Mouse (Mus musculus): ENCODE measurements around the gene Gsk3a.

Gsk3a gene

GRCm38 (mm10) chr7:25219756-25220456 lies 17.7 kb downstream of the Gsk3a start:
- DNase-seq, result peak; percentile 98

DNA sequence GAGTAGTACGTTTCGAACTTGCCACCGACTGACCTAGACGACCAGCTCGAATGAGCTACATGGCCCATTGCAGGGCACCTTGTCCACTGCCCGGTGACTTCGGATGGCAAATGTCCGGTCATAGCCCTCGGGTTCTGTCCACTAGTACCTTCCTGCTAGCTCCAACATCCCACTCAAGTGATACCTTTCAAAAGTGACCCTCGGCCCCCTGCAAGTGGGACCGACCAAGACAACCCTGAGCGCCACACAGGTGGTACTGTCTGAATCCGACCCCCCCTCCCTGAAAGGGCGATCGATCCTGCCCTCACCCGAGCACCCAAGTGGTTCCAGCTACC lies 18.3 kb downstream of the Gsk3a start:
- DNase-seq, result no peak

GRCm38 (mm10) chr7:25218705-25219415 lies 18.8 kb downstream of the Gsk3a start:
- peak; percentile 78 for DNase-seq

- DNase-seq, result peak; percentile 63
Observed at GRCm38 (mm10) chr7:25217653-25218395, 19.8 kb downstream of the Gsk3a start.

DNA sequence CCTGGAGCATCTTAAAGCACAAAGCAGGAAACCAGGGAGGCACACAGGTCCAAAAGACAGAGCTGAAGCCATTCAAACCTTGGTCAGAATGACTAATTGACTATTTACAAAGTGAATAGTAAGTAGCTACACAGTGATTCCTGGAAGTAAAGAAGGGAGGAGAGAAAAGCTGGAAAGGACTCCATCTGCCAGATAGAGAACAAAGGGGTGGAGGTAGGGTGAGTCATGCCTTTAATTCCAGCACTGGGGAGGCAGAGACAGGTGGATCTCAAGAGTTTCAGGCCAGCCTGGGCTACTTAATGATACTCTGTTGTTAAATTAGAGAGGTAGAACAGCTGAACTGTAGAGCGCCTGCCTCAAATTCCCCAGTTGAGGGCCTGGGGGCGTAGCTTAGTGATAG lies 23.5 kb downstream of the Gsk3a start:
- no peak for DNase-seq

DNA sequence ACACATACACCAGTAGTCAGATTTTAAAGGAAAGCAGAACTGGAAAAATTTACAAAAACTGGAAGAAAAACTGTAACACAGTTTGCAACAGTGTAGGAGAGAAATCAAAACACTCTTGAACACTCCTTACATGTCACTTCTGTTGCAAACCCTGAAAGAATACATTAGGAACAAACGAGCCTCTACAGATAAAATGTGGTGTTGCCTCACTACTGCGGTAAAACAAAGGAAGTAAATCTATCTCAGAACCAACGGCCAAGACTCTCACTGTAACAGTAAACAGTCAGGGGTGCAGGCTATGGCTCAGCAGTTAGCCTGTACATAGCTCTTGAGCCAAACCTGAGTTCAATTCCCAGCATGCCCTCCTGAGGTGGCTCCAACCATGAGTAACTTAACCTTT lies 24.6 kb downstream of the Gsk3a start:
- no peak for DNase-seq

GRCm38 (mm10) chr7:25210482-25210881 lies 27.2 kb downstream of the Gsk3a start:
- DNase-seq, result no peak

DNA sequence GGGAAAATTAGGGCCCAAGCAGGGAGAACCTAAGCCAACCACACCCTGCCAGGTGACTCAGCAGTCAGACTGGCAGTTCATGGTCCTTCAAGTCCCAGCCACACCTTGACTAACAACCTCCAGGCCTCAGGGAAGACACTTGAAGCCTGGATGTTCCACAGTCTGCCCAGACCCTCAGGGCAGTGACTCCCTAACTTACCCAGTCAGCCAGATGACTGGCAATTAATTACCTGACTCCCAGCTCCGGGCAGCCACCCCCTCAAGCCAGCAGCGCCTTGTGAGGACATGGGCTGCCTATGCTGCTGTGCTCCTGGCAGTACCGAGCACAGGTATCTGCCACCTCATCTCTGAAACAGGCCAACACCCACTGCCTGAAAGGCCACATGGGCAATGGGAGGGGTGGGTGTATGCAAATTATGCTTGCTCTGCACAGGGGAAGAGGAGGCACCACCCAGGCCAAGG lies 28.5 kb downstream of the Gsk3a start:
- no peak for DNase-seq

GRCm38 (mm10) chr7:25206094-25206830 lies 31.4 kb downstream of the Gsk3a start:
- DNase-seq, result peak; percentile 61

- no peak for DNase-seq
Observed at GRCm38 (mm10) chr7:25205355-25206093, 32.1 kb downstream of the Gsk3a start.

- no peak for DNase-seq
Observed at GRCm38 (mm10) chr7:25203624-25204023, 34.0 kb downstream of the Gsk3a start.

DNA sequence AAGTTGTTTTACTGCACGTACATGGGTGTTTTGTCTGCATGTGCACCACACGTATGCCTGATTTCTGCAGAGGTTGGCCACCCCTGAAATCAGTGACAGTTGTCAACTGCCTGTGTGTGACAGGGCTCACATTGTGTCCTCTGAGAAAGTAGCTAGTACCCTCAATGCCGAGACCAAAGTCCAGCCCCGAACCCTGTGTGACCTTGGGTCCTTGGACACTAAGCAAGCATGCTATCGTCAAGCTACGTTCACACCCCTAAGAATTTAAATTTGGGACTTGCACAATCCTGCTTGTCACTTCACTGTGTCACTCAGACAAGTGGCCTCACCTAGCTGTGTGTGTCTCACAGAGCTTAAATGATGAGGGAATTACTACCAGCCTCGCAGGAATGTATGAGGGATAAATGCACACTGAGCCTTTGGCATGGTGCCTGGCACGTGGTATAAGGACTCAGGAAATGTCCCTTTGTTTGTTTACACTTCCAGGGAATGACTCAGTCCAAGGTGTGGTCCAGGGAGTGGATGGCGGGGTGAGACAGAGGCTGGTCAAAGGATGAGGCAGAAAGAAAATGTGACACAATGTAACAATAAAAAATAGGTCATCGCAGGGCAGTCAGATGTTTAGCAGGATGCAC lies 40.1 kb downstream of the Gsk3a start:
- DNase-seq, result no peak

DNA sequence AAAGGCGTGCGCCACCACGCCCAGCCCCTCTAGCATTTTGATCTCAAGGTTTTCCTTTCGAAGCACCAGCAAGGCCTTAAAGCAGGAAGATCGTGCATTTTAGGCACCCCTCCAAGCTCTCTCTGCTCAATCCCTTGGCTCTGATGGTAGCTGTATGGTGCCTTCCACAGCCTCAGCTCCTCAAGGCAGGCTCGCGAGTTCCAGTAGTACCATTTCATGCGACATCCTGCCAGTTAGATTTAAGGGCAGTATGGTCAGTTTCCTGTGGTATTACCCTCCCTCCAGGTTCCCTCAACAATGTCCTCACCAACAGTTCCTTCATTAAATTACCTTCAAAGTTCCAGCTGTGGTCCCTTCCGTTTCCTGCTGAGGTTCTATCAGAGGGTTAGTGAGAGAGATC lies 41.5 kb downstream of the Gsk3a start:
- no peak for DNase-seq

GRCm38 (mm10) chr7:25195148-25195547 lies 42.5 kb downstream of the Gsk3a start:
- DNase-seq, result no peak

- DNase-seq, result no peak
Observed at GRCm38 (mm10) chr7:25192110-25192509, 45.5 kb downstream of the Gsk3a start.

DNA sequence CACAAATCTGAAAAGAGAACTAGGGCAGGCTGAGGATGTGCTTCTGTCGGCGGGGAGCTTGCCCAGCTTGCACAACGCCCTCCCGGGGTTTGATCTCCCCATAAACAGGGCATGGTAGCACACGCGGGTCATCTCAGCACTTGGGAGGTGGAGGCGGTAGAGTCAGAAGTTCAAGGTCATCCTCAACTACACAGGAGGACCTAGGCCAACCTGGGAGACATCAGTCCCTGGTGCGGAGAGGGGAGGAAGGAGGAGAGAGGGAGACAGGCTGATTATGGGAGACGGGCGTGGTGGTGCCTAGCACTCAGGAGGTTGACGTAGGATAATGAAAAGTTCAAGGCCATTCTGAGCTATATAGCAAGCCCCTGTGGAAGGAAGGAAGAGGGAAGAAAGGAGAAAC lies 46.8 kb downstream of the Gsk3a start:
- no peak for DNase-seq

DNA sequence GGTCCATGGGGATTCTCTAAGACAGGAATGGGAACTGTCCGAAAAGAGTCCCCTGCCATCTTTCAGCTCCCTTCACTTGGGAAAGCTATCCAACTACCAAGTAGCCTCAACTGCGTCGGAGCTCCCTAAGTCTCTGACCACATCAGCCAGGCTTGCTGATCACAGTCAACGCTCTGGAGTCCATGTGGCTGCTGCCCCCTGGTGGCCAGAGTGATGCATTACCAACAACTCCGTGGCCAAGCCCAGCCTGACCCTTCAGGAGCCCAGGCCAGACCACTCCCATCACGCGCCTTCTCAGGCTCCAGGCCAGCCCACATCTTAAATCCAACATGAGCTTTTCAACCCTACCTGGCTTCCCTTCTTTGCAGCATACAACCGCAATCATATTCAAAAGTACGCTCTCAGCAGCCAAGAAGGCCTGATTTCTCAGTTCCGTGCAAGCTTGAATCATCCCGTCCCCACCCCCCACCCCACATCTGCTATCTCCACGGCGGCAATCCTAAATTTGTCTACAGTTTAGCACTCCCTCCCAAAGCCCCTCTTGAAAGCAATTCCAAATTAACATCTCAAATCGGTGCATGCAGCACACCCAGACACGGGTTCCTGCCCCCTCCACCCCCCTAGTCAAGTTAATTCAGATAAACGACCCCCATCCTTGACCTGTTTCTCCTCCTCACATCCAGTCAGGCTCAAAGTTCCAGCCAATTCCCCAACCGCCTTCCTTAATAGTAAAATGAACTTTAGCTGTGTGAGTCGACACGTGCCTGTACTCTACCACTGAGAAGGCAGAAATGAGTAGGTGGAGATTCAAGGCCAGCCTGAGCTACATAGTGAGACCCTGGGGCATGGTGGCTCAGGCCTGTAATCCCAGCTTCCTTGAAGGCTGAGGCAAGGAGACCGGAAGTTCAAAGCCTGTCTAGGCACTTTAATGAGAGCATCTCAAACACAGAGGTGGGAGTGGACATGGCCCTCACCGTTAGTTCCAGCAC lies 49.7 kb downstream of the Gsk3a start:
- peak; percentile 85 for DNase-seq

GRCm38 (mm10) chr7:25184091-25184490 lies 53.6 kb downstream of the Gsk3a start:
- no peak for DNase-seq

DNA sequence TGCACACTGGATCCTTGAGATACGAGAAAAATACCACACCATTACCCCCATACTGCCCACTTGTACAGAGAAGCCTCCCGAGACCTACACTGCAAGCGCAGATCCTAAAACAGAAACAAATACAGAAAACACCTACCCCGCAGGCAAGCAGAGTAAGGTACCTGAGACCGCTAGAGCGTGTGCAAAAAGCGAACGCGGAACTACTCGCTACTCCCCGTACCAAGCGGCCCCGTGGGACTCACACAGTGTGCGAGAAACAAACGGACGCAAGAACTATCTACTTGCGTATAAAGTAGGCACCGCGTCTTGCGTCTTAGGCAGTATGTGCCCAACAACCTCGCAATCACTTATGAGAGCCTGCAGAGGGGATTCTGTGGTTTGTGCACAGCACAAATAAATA lies 55.8 kb downstream of the Gsk3a start:
- peak; percentile 29 for DNase-seq

DNA sequence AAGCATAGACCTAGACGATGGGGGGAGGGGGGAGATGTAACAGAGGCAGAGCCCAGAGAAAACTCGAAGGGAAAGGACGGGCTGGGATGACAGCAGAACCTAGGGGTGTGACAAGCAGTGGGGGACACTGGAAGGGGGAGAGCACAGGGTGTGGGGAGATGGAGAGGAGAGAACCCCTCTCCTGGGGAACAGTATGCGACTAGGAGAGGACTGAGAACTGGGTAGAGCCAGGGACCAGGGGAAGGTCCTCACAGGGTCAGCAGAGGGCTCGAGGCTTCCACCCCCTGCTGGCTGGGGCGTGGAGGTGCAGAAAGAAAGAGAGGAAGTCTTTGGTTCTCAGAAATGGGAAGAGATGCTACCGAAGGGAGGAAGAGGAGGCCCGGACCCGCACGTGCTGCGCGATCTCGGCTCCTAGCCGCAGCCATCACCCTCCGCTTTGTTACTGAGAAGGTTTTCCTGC lies 56.3 kb downstream of the Gsk3a start:
- DNase-seq, result peak; percentile 61

GRCm38 (mm10) chr7:25180512-25180911 lies 57.1 kb downstream of the Gsk3a start:
- DNase-seq, result peak; percentile 36

Data from cerebellum, adult 9-11 months (tissue).